Mouse (Mus musculus) liver, embryonic 14.5 days (tissue): Measurements from ENCODE around the gene a.

Experiments used
- CTCF ChIP-seq: IDR thresholded peaks from 2 replicates; pipeline ENCODE4 v1.5.1; 2016; ENCODE audit warnings: antibody characterized with exemption, low read depth, control low read depth
- EP300 ChIP-seq: IDR thresholded peaks from 2 replicates; pipeline ENCODE4 v1.6.1; 2016; ENCODE audit warnings: antibody characterized with exemption, low read depth

- TF ChIP-seq CTCF (no peak), EP300 (no peak)
Observed at GRCm38 (mm10) chr2:154832471-154832870, 41.3 kb downstream of the a start.
